Mouse (Mus musculus) induced T-regulatory cell, adult 2 months (primary cell): ENCODE measurements around the gene Ddah2.

Source experiments
- DNase-seq: peaks from one replicate; pipeline ENCODE4 v3.0.0-alpha.2; 2012; ENCODE audit warnings: low read depth

Ddah2 gene

GRCm38 (mm10) chr17:35077786-35078233 is 19.0 kb downstream of the Ddah2 start, which contains the start of gene Ly6g6d:
Gene Ly6g6d (minus strand): TSS chr17:35078065.
- no peak for DNase-seq

- no peak for DNase-seq
Measured at GRCm38 (mm10) chr17:35079778-35080177, 20.9 kb downstream of the Ddah2 start.

GRCm38 (mm10) chr17:35080248-35080647 is 21.4 kb downstream of the Ddah2 start:
- no peak for DNase-seq

DNA sequence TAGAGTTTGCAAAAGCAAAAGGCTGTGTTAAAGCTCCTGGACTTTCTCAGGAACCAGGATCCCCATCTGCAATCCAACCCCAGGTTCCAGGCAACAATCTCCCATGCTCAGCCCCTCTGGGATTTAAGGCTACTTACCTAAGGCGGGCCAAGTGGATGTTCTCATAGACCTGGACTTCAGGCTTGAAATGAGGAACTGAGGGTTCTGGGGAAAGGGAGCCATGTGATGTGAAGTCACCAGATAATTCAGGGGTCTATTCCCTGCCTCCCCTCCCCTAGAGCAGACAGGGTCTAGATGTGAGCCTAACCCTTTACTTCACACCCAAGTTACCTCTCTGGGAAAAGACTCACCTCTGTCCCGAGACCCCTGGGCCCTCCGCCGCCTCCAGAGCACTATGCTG is 21.9 kb downstream of the Ddah2 start:
- no peak for DNase-seq

GRCm38 (mm10) chr17:35082841-35083576 is 24.2 kb downstream of the Ddah2 start:
- no peak for DNase-seq

GRCm38 (mm10) chr17:35083929-35084497 is 25.2 kb downstream of the Ddah2 start:
- DNase-seq, result no peak

GRCm38 (mm10) chr17:35085208-35085865 is 26.5 kb downstream of the Ddah2 start, which contains the start of gene Ly6g6f:
Gene Ly6g6f (minus strand): TSS chr17:35085610.
- DNase-seq, result no peak

GRCm38 (mm10) chr17:35088151-35088550 is 29.3 kb downstream of the Ddah2 start:
- peak; percentile 47 for DNase-seq

GRCm38 (mm10) chr17:35088825-35089644 is 30.2 kb downstream of the Ddah2 start, which contains the start of gene Abhd16a:
Gene Abhd16a (plus strand): TSS chr17:35089263.
- DNase-seq, result peak; percentile 96

GRCm38 (mm10) chr17:35090166-35090932 is 31.5 kb downstream of the Ddah2 start:
- no peak for DNase-seq

DNA sequence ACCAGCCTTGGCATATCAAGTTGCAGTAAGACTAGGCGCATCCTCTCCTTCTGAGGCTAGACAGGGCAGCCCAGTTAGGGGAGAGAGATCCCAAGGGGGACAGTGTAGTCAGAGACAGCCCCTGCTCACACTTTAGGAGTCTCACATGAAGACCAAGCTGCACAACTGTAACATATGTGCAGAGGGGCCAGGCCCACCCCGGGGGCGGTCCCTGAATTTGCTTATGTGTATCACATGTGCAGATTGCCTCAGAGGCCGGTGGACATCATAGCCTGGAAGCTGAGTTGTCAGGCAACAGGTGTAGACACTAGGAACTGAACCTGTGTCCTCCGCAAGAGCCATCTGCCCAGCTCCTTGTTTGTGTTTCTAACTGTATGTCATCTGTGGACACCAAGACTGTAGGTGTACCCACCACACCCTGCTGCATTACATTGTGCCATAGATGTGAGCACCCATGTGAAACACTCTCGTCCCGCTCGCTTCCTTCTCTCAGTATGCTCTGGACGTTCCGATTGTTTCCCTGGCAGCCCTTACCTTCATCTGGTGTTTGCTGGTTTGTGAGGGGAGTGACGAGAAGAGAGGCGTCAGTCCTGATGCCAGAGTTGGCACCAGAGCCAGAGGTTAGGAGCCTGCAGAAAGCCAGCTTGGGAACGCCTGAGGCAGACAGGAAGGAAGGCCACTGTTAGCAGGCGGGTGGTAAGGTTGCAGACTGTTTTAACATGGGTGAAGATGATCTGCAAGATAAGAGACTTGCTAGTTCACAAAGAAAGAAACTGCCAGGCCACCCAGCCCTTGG is 33.8 kb downstream of the Ddah2 start:
- DNase-seq, result no peak

- DNase-seq, result no peak
Measured at GRCm38 (mm10) chr17:35094475-35095365, 35.9 kb downstream of the Ddah2 start.

DNA sequence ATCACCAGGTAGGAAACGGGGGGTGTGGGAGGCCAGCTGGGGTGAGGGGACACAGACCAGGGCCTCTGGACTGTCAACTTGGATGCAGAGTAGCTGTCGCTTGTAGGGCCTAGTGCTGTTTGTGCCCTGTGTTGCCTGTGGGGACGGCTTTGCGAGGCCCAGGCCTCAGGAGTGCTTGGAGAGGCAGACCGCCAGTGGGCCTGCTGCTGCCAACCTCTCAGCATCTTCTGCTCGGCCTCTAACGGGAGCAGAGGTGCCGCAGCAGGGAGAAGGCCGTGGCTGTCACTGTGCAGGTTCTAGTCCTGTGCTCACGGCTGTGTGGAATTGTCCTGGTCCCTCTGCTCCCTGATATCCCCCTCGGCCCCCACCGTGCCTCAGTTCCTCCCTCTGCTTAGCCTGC is 37.8 kb downstream of the Ddah2 start:
- DNase-seq, result no peak

- DNase-seq, result no peak
Measured at GRCm38 (mm10) chr17:35097164-35097655, 38.4 kb downstream of the Ddah2 start.

DNA sequence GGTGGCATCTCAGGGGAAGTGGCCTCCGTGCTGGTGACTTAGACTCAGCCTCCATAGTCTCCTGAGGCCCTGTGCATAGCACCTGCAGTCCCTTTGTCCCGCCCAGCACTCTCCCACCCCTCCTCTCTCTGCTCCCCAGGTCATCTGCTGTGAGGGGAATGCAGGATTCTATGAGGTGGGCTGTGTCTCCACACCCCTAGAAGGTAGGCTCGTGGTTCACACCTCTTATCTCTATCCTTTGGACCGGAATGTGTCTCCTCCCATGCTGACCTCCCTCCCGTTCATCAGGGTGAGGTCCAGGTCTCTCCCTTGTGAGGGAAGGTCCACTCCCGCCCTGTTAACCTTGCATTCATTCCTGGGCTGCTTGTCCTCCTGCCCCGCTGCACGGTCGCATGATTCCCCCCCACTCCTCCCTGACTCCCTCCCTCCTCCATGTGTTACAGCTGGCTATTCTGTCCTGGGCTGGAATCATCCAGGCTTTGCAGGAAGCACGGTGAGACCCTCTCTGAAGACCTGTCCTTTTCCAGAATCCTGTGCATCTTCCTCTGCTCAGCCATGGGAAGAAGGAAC is 41.4 kb downstream of the Ddah2 start:
- DNase-seq, result no peak

DNA sequence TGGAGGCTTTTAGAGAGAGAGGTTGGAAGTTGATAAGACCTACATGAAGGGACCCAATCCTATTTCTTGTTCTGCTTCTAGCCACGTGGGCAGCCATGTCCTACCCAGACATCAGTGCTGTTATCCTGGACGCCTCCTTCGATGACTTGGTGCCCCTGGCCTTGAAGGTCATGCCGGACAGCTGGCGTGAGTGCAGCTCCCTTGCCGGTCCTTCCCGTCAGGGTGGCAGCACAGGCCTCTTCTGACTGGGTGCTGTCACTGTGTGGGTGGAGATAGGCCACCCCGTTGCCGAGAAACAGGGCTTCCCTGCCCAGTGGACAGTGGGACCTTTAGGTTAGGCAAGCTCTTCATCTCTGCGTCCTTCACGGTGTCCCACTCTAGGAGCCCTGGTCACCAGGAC is 42.3 kb downstream of the Ddah2 start:
- no peak for DNase-seq

- no peak for DNase-seq
Measured at GRCm38 (mm10) chr17:35102299-35102698, 43.5 kb downstream of the Ddah2 start.

DNA sequence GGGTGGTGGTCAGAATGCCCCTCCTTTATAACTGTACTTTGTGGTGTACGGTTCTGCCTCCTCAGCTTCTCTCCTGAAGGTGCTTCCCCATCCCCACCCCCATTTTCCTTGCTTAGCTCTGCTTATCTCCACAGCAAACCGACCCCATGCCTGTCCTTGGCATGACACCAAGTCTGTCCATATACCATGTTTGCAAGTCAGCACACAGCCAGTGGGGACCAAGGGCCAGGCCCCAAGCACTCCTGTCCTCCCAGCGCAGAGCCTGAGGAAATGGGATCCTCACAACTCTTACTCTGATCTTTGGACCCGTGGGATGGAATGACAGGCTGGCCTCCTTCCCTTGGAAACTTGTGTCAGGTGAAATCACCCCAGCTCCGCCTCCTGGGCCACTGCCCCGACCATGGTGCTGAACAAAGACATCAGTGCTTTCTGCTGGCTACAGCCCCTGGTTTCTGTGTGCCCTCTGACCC is 44.4 kb downstream of the Ddah2 start:
- no peak for DNase-seq

DNA sequence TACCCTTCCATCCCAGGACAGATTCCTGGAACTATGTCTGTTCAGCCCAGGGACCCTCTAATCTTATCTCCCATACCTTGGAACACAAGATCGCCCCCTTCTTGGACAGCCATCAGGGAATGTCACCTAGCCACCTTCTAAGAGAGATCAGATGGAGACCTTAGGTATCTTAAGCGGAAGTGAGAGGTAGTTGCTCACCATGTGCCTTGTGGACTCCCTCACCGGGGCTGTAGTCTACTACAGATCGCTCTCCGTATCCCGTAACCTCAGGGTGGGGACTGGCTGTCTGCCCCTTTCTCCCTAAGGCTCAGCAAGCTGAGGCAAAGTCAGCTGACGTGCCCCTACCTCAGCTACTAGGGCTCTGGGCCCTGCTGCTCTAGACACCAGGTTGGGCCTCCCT is 45.2 kb downstream of the Ddah2 start:
- no peak for DNase-seq
